Mouse (Mus musculus) neutrophil, adult 5-6 weeks (primary cell): ENCODE measurements around the gene Rasgef1b. TPM values are rescaled to one million over a fixed set of nuclear protein-coding genes. Genes with fewer than 3 reads are reported as not detected.

Experiments used
- ATAC-seq: fragments of 151-379, 151-347 bp; 2 replicates; pipeline ENCODE4 v1.8.0; 2017; ENCODE audit warnings: mild to moderate bottlenecking, moderate TSS enrichment; ENCODE audit not compliant: insufficient number of reproducible peaks, poor library complexity, low FRiP score, severe bottlenecking; ENCODE audit errors: extremely low read depth
- total RNA-seq: library from RNA; stranded (forward); fragments of 200-1000 nt; gene quantifications from 2 replicates; pipeline ENCODE4 v1.2.3, GENCODE M21; 2017

Gene Rasgef1b
- total RNA-seq, 1 experiment from 2014 or later, result 48.2 TPM

- ATAC-seq, result peak; percentile 34; the same call in 1 of the 2 replicates
Observed at GRCm38 (mm10) chr5:99479263-99480077, 249.4 kb downstream of the Rasgef1b start.

GRCm38 (mm10) chr5:99478716-99479115, 250.1 kb downstream of the Rasgef1b start:
- no peak for ATAC-seq

- no peak for ATAC-seq
Observed at GRCm38 (mm10) chr5:99477420-99477815, 251.4 kb downstream of the Rasgef1b start.

- no peak for ATAC-seq
Observed at GRCm38 (mm10) chr5:99476640-99477419, 252.0 kb downstream of the Rasgef1b start.

GRCm38 (mm10) chr5:99472607-99473335, 256.1 kb downstream of the Rasgef1b start:
- ATAC-seq, result peak; percentile 21; the same call in 1 of the 2 replicates

- ATAC-seq, result no peak
Observed at GRCm38 (mm10) chr5:99471790-99472189, 257.1 kb downstream of the Rasgef1b start.

- no peak for ATAC-seq
Observed at GRCm38 (mm10) chr5:99470613-99471012, 258.3 kb downstream of the Rasgef1b start.

GRCm38 (mm10) chr5:99459007-99459406, 269.9 kb downstream of the Rasgef1b start:
- no peak for ATAC-seq

- ATAC-seq, result no peak
Observed at GRCm38 (mm10) chr5:99457291-99457690, 271.6 kb downstream of the Rasgef1b start.

- peak; percentile 82 for ATAC-seq
Observed at GRCm38 (mm10) chr5:99451939-99452338, 276.9 kb downstream of the Rasgef1b start.

GRCm38 (mm10) chr5:99451416-99451815, 277.4 kb downstream of the Rasgef1b start:
- no peak for ATAC-seq

GRCm38 (mm10) chr5:99450994-99451393, 277.9 kb downstream of the Rasgef1b start:
- no peak for ATAC-seq

- no peak for ATAC-seq
Observed at GRCm38 (mm10) chr5:99450463-99450862, 278.4 kb downstream of the Rasgef1b start.

- ATAC-seq, result no peak
Observed at GRCm38 (mm10) chr5:99447481-99447880, 281.4 kb downstream of the Rasgef1b start.

- ATAC-seq, result no peak
Observed at GRCm38 (mm10) chr5:99445242-99445641, 283.6 kb downstream of the Rasgef1b start.

GRCm38 (mm10) chr5:99444777-99445176, 284.1 kb downstream of the Rasgef1b start:
- ATAC-seq, result no peak

GRCm38 (mm10) chr5:99440109-99440508, 288.8 kb downstream of the Rasgef1b start:
- no peak for ATAC-seq

GRCm38 (mm10) chr5:99438526-99438925, 290.3 kb downstream of the Rasgef1b start:
- no peak for ATAC-seq

- 0 out of 2 replicates have a peak, but pooled peaks have one; percentile 16 for ATAC-seq
Observed at GRCm38 (mm10) chr5:99434226-99434625, 294.6 kb downstream of the Rasgef1b start.
